Mouse (Mus musculus) testis, adult 10 weeks (tissue): ENCODE results near the gene Armc2. TPM values are rescaled to one million over a fixed set of nuclear protein-coding genes. Genes with fewer than 3 reads are reported as not detected.

Experiments used
- polyA plus RNA-seq: library from polyadenylated mRNA; stranded (reverse); fragments of 350-450 nt; fragmentation: Illumina TruSeq; extraction: RNeasy Lipid Tissue Mini Kit (QIAGEN cat#74804); gene quantifications from one replicate; pipeline ENCODE4 v1.2.3, GENCODE M21; 2014; ENCODE audit warnings: low read depth, low replicate concordance

The Armc2 gene
- 32.9 TPM for polyA plus RNA-seq

DNA sequence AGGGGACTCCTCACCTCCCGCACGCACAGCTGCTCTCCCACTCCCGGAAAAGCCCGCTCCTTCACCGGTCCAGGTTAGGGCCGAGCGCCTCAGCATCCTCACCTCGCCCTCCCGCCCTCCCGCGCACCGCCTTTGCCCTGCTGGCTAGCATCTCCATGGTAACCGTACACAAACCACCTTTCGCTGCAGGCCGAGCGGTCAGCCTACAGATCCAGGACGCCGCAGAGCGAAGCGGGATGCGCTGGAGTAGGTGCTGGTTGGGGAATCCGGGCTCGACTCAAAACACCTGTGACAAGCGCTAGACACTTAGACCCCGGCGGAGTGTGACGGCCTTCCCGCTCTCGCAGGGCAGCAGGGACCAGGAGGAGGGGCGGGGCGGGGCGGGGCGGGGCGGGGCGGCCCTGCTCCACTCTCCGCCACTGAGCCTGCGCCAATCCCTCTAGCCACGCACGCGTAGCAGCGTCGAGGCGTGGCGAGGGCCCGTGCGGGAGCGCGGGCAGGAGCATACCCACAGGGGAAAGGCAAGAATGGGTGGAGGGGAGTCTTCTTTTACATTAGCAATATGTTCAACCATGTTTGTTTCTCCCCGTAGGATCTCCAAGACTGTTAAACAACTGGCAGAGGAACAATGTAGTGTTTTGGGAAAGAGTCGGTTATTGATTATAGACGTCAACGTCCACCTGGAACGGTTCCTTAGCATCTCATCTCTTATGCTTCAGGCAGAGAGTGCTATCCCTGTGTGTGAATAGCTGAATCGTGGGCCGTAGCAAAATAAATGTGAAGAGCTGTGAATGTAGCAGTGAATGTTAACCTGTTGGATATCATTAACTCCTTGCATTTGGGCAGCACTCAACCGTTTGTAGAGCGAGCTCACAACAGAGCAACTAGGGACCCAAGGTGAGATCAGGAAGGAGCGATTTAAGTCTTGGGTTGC lies at the start of gene Armc2:
Armc2 (minus strand) TSS at position 427 of the 934 bp plus-strand sequence.

Other genes with a start within 250 kb of the Armc2 start
- 126 TPM for gene Cep57l1, start 208.6 kb downstream of the Armc2 start, polyA plus RNA-seq
- 30.5 TPM for gene Sesn1, start 208.5 kb downstream of the Armc2 start, polyA plus RNA-seq